Mouse (Mus musculus): ENCODE data around the gene Igdcc4.

DNA sequence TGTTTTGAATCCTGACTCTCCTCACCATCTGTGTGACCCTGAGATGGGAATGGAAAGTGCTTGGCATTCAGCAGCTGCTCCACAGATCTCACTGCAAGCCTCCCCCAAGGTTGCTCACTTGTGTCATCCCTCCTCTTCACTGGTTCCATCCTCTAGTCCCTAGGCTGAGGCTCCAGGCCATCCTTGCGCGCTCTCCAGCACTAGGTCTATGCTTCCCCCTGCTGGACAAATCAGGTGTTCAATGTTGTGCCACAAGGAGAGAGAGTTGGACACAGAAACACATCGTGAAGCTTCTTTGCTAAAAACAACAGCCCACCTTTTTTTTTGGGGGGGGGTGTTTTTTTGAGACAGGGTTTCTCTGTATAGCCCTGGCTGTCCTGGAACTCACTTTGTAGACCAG is 19.6 kb downstream of the Igdcc4 start:
- TF ChIP-seq GATA1 (IDR thresholded peaks at IDR 0.05; ENCODE audit: borderline replicate concordance, low read length) (no peak), FLI1 (IDR thresholded peaks at IDR 0.05; ENCODE audit: low read length) (no peak)
